Mouse (Mus musculus): ENCODE data around the gene Nim1k.

DNA sequence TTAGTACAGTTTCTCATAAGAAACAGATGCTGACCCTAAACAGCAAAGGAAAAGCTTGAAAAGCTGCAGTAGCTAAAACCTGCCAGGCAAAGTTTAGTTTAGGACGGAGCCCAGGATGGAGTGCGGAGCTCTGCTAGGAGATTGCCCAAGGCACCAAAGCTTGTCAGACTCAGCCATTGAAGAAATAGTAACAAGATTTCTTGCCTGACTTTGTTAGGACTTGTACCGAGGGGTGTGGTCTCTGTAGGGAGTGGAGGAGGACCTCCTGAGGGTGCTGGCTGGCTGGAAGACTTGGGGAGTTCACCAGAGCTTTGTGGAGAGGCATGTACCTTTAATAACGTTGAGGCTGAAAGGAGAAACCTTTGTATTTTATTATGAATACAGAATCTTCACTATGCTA is 60.0 kb downstream of the Nim1k start:
- TF ChIP-seq CTCF (IDR thresholded peaks at IDR 0.05; ENCODE audit: control insufficient read depth, insufficient read depth, insufficient read length) (no peak), MAX (IDR thresholded peaks at IDR 0.05) (no peak), USF1 (IDR thresholded peaks at IDR 0.05; ENCODE audit: low read depth) (no peak)
